Mouse (Mus musculus) testis, adult 2 months (tissue): ENCODE measurements around the gene Itih1. TPM values are rescaled to one million over a fixed set of nuclear protein-coding genes. Genes with fewer than 3 reads are reported as not detected.

ENCODE experiments used
- H3K27ac ChIP-seq: fragments of 200-500 bp; 2 replicates; pipeline ENCODE4 v1.5.1; 2012; ENCODE audit warnings: low read depth, low read length; ENCODE audit not compliant: control insufficient read depth, insufficient read depth
- H3K27me3 ChIP-seq: fragments of 200-500 bp; 2 replicates; pipeline ENCODE4 v1.6.1; 2012; ENCODE audit warnings: mild to moderate bottlenecking, low read length, moderate library complexity; ENCODE audit not compliant: control insufficient read depth, insufficient read depth
- H3K36me3 ChIP-seq: fragments of 200-500 bp; 2 replicates; pipeline ENCODE4 v1.6.1; 2012; ENCODE audit warnings: mild to moderate bottlenecking, low read length; ENCODE audit not compliant: control insufficient read depth, insufficient read depth
- H3K4me1 ChIP-seq: fragments of 200-500 bp; 2 replicates; pipeline ENCODE4 v1.6.1; 2012; ENCODE audit warnings: low read length; ENCODE audit not compliant: control insufficient read depth, insufficient read depth
- H3K4me3 ChIP-seq: fragments of 200-500 bp; 2 replicates; pipeline ENCODE4 v1.5.1; 2012; ENCODE audit warnings: low read depth, mild to moderate bottlenecking, low read length, moderate library complexity, mixed read lengths; ENCODE audit not compliant: control insufficient read depth
- CTCF ChIP-seq: fragments of 200-500 bp; IDR thresholded peaks from 2 replicates; pipeline ENCODE4 v1.5.1; 2012; ENCODE audit warnings: low read depth, mild to moderate bottlenecking, inconsistent platforms, low read length, moderate library complexity; ENCODE audit not compliant: control insufficient read depth, insufficient read depth, insufficient replicate concordance
- POLR2A ChIP-seq: fragments of 200-500 bp; IDR thresholded peaks from 2 replicates; pipeline ENCODE4 v1.6.1; 2012; ENCODE audit warnings: low read depth, mild to moderate bottlenecking, inconsistent platforms, low read length, moderate library complexity; ENCODE audit not compliant: control insufficient read depth
- polyA plus RNA-seq: library from polyadenylated mRNA; depleted of rRNA; stranded (reverse); fragments of >200 nt; gene quantifications from 2 replicates; pipeline ENCODE4 v1.2.3, GENCODE M21; 2012; rRNA removed

The Itih1 gene
- polyA plus RNA-seq, 1 experiment, result not detected

DNA sequence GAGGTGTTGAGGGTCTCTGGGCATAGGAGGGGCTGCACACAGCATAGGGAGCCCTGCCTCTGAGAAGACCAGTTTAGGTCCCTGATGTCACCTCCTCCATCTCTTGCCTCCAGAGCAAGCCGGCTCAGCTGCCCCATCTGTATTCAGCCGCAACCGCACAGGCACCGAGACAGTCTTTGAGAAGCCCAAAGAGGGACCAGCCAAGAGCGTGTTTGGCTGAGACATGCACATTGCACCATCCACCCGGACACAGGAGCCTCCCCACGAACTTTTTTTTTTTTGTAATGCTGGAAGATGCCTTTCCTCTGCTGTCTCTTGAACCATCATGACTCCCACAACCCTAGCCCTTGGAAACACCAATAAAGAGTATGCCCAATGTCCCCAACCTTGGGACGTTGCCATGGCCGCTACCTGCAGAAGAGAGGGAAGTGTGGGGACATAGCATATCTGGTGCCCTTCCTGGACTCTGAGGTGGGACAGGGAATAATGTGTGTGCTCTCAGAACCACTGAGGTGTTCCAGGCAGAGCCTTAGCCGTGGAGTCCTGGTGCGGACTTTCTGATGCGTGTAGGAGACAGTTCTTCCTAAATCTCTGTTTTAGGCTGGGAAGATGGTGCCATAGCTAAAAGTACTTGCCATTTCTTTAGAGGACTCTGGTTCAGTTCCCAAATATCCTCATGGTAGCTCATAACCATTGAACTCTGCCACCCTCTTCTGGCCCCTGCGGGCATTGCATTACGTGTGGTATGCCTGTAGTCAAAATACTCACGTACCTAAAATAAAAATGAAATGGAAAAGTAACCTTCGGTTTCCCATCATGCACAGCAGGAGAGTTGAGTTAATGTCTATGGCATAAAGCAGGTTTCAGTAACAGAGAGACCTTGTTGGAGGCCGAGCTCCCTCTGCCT is 62.0 kb downstream of the Itih1 start:
- Histone ChIP-seq H3K36me3 (no peaks in the 10 kb centered on the region), H3K27ac (no peak overlapping the region), H3K4me1 (no peaks in the 10 kb centered on the region), H3K4me3 (no peak overlapping the region), H3K27me3 (no peaks in the 10 kb centered on the region)
- TF ChIP-seq CTCF (no peak), POLR2A (no peak)

DNA sequence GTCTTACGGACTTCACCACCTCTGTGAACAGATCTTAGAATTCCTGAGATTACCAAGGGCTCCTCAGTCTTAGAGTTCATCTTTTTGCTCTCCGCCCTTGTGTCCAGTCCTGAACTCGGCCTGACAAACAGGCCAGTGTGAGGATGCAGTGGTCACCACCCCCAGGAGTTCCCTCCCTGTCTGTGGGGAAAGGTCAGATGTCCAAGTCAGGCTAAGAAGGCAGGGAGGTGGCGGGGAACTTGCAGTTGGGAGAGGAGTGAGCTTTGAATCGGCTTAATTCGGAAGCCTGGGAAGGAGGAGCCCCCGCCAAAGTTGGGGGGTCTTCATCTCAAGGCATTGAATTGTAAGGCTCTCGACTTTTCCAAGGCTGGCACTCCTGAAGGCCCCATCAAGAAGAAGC is 62.8 kb downstream of the Itih1 start:
- H3K27ac ChIP-seq, result no peak overlapping the region
- TF ChIP-seq CTCF, result no peak
- no peaks in the 10 kb centered on the region for H3K27me3 ChIP-seq
- no peaks in the 10 kb centered on the region for H3K36me3 ChIP-seq
- no peak overlapping the region for H3K4me3 ChIP-seq
- peaks cover 4% of the 10 kb centered on the region for H3K4me1 ChIP-seq

DNA sequence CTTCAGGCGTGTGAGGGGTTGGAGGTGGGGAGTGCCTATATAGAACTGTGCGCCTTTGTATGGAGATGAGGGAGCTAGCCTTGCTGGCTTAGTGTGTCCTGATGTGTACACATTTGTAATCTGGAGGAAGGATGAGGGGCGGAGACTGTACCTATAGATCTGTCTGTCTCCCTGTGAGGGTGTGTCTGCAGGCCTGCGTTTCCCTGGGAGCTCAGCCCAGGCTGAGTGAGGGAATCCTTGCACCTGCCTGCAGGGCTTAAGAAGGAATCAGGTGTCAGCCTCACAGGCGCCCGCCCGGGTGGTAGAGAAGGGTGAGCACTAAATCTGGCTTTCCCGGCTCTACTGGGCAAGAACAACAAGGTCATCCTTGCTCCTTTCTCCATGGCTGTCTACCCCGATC is 63.3 kb downstream of the Itih1 start:
- TF ChIP-seq POLR2A (no peak), CTCF (no peak)
- H3K4me1 ChIP-seq, result peaks cover 5% of the 10 kb centered on the region
- H3K27me3 ChIP-seq, result no peaks in the 10 kb centered on the region
- H3K4me3 ChIP-seq, result no peak overlapping the region
- no peaks in the 10 kb centered on the region for H3K36me3 ChIP-seq
- H3K27ac ChIP-seq, result no peak overlapping the region

Other genes with a start within 250 kb of the Itih1 start
- gene Sfmbt1, start 228.4 kb downstream of the Itih1 start, polyA plus RNA-seq, result 21.5 and 25.6 TPM in 2 replicates
- gene Tmem110, start 117.7 kb downstream of the Itih1 start, polyA plus RNA-seq, result 3.6 and 3.7 TPM in 2 replicates
- gene Mustn1, start 64.1 kb downstream of the Itih1 start, polyA plus RNA-seq, result 1.3 and 1.7 TPM in 2 replicates
- gene Itih4, start 56.8 kb downstream of the Itih1 start, polyA plus RNA-seq, result 0.07 and 0.21 TPM in 2 replicates
- 0.36 and 0.66 TPM in 2 replicates for gene Itih3, start 19.5 kb downstream of the Itih1 start, polyA plus RNA-seq
- gene Nek4, start 8.1 kb upstream of the Itih1 start, polyA plus RNA-seq, result 30.3 and 33.4 TPM in 2 replicates
- 170 and 200 TPM in 2 replicates for gene Glt8d1, start 58.1 kb upstream of the Itih1 start, polyA plus RNA-seq
- gene Spcs1, start 58.4 kb upstream of the Itih1 start, polyA plus RNA-seq, result 613 and 684 TPM in 2 replicates
- gene Pbrm1, start 75.8 kb upstream of the Itih1 start, polyA plus RNA-seq, result 8.3 and 8.5 TPM in 2 replicates
- 16.2 and 18.1 TPM in 2 replicates for gene Gnl3, start 75.9 kb upstream of the Itih1 start, polyA plus RNA-seq
- 8.9 and 11.8 TPM in 2 replicates for gene Smim4, start 185.7 kb upstream of the Itih1 start, polyA plus RNA-seq
- gene Nt5dc2, start 187.8 kb upstream of the Itih1 start, polyA plus RNA-seq, result 24.4 and 27.4 TPM in 2 replicates
- gene Stab1, start 225.4 kb upstream of the Itih1 start, polyA plus RNA-seq, result 8.0 and 9.2 TPM in 2 replicates